Mouse (Mus musculus) telencephalon, adult 2 months (tissue): ENCODE data around the gene Gm21637.
"Not testable (repeated sequence)": the region's sequence is repeated elsewhere in the genome, so short reads cannot be mapped to it uniquely, and the experiment has no call there.

Experiments used
- DNase-seq: peaks from one replicate; pipeline ENCODE4 v3.0.0-alpha.2; 2011; ENCODE audit warnings: low read depth, low spot score

Gm21637 gene

DNA sequence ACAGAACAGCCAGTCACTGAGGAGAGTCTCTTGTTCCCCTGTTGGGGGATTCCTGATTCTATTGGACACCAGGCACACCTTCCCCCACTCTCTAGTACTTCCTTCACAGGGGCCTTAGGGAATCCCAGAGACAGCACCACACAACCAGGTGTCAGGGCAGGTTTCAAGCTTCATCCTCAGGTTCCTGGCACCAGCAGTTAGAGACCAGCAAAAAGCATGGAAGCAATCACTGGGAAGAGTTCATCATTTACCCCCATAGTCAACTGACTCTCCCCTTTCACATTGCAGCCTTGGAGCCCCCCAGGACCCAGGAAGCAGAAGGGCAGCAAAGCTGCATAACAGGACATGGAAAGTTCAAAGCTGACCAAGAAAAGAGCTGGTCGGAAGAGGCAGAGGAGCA lies at the start of gene Gm21637:
Gene Gm21637 (plus strand): TSS at position 301 of the 400 bp plus-strand sequence.
- DNase-seq, result not testable (repeated sequence)
